Mouse (Mus musculus): ENCODE results near the gene Gm5767. TPM values are rescaled to one million over a fixed set of nuclear protein-coding genes. Genes with fewer than 3 reads are reported as not detected.

Gene Gm5767
- polyA plus RNA-seq, 3 experiments from 2014 or later: not detected

GRCm38 (mm10) chr16:8670041-8671035 is 10.2 kb upstream of the Gm5767 start:
- no peak for ATAC-seq

DNA sequence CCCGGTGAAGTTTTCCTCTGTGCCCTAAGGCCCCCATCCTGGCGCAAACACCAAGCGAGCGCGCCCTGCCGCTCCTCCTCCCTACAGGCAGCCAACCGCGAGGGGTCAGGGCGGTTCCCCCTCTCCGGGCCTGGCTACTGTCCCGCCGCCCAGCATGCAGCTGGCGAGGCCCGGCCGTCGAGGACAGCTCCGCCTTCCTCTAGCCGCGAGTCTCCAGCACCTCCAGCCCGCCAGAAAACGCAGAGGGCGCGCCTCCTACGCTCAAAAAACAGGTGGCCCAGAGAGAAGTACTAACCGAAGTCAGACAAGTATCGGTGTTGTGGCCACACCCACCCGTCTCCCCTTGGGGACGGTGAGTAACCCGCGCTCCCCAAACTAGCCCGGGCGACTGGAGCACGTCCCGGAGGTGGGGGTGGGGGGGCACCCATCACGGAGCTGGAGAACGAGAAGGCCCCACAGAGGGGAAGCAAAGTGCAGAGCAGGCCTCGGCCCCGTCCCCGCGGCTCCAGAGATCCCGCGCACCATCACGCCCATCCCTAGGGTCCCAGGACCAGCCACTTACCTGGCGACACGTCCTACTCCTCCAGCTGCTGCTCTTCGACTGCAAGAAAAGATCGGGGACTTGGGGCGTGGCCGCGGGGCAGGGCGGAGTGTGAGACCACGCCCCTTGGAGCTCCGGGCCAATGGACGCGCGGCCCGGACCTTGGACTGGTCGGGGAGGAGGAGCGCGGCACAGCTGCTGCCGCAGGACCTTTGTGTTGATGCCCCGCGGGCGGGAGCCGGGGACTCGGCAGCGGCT is 8.8 kb upstream of the Gm5767 start, which contains the start of gene Carhsp1:
Gene Carhsp1 (minus strand): TSS at position 605 of the 799 bp plus-strand sequence.
- ATAC-seq: peak; percentile 85

DNA sequence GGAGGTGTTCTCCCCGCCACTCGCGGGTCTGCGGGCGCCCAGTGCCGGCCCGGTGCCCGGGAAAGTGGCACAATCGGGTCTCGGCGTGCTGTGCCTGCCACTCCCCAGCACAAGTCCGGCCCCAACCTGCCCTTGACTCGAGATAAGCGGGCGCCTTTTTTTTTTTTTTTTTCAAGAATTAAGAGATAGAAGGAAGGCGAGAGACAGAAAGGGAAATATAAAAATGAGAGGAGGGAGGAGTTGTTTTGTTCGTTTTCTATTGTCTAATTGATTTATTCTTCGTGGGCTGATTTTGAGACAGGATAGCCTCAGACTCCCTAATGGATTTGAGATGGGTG is 8.3 kb upstream of the Gm5767 start:
- ATAC-seq: no peak

DNA sequence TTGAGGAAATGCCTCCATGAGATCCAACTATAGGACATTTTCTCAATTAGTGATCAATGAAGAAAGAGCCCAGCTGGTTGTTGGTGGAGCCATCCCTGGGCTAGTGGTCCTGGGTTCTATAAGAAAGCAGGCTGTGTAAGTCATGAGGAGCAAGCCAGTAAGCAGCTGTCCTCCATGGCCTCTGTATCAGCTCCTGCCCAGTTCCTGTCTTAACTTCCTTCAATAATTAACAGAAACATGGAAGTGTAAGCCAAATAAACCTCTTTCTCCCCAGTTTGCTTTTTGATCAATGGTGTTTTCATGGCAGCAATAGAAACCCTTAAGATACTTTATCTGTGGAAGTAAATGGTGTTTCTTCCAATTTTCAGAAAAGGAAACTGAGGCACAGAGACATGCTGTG is 7.8 kb upstream of the Gm5767 start:
- ATAC-seq: no peak

- no peak for ATAC-seq
Measured at GRCm38 (mm10) chr16:8673343-8673742, 7.2 kb upstream of the Gm5767 start.

DNA sequence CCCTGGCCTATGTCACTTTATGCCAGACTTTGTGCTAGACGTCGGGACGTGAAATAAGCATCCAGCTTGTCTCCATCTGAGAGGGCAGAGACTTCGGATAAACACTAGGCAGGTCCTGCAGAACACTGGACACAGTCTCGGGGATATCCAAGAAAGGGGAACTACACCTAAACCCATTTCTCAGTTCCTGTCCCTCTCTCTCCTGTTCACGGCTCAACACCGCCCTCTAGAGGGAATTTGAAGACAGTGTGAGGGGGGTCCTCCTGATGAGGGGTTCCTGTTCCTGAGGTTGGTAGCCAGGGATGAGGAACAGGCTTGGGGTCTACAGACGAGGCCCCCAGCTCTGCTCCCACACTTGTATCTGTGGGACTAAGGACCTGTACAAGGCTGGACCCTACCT is 6.4 kb upstream of the Gm5767 start:
- peak; percentile 27 for ATAC-seq

DNA sequence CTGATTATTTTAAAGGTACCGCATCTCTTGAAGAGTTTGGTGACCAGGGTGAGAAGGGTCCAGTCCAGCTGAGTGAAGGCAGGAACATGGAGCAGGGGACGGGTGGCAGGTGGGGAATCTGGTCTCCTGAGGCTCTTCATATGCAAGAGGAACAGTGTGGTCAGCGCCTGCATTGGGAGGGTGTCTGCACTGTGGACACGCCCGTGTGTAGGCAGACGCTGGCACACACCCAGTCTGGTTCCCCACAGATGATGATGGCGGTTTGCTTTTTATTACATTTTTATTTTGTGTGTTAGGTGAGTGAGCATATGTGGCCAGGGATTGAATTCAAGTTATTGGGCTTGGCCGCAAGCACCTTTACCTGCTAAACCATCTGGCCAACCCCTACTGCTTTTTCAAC is 5.0 kb upstream of the Gm5767 start:
- no peak for ATAC-seq

DNA sequence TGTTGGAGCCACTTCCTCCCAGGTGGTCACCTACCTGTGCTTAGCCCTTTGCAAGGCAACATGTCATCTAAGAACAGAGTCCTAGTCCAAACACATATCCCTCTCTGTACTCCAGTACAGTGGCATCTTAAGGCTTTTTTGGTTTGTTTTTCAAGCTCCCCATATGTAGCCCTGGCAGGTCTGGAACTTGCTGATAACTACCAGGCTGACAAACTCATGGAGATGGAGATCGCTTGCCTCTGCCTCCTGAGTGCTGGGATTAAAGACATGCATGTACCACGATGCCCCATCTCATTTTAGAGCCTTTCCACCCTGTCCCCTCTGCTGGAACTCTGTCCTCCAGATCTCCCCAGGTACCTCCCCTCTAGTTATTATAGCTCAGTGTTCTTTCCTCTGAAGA is 4.3 kb upstream of the Gm5767 start:
- no peak for ATAC-seq

- ATAC-seq: peak; percentile 23
Measured at GRCm38 (mm10) chr16:8676800-8677199, 3.8 kb upstream of the Gm5767 start.

DNA sequence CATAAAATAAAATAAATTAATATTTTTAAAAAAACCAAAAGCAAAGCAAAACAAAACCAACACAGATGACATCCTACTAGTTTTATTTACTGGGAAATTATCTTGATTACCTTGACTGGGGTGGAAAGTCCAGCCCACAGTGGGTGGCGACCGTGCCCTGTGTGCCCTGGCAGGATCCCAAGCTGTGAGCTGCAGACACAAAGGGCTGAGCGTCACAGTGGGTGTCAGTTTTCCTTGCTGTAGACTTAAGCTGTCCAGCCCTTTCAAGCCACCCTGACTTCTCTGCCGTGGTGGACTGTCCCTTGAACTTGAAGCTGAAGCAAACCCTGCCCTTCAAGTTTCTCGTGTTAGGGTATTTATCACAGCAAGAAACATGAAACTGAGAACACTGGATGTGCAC is 2.5 kb upstream of the Gm5767 start:
- no peak for ATAC-seq

DNA sequence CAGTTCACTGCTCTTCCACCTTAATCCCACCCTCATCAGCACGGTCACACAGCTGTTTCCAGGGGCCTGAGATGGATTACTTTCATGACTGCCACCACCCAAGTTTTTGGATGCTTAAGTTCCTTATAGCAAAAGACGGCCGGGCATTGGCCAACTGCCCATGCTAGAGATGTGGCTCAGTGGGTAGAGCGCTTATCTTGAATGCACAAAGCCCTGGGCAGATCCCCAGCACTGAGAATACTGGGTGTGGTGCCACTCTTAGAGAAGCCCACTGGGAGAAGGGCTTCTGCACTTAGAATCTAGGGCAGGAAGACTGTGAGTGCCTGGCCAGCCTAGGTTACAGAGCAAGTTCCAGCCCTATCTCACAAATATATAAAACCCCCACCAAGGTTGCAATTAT is 1.9 kb upstream of the Gm5767 start:
- ATAC-seq: no peak

DNA sequence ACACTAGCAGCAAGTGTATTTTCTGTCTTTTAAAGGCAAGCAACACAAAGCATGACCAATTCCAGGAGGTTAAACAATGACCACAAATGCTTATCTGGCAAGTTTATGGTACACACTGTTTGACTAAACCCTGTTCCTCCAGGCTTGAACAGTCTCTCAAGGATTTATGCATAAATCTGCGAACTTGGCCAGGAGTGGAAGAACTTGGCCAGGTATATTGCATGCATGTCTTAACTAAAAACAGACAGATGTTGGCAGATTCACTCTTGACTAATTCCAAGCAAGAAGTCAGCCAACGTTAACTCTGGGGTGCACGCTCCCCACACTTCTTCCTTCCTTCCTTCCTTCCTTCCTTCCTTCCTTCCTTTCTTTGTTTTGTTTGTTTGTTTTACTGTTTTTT is 790 bp upstream of the Gm5767 start:
- no peak for ATAC-seq

DNA sequence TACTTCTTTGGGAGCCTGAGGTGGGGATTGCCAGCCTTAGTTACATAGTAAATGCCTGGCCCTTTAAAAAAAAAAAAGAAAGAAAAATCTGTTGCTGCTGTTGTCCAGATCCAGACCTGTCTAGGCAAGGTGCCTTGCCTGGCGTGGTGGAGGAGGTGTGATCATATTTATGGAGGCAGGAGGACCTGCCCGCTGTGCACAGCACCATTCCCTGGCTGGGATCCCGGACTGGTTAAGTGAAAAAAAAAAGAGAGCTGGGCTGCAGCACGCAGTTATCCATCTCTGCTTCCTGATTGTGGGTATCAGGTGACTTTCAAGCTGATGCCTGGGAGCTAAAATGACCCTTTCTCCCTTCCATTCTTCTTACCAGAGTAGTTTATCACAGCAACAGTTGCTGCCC is 4.5 kb downstream of the Gm5767 start:
- no peak for ATAC-seq

DNA sequence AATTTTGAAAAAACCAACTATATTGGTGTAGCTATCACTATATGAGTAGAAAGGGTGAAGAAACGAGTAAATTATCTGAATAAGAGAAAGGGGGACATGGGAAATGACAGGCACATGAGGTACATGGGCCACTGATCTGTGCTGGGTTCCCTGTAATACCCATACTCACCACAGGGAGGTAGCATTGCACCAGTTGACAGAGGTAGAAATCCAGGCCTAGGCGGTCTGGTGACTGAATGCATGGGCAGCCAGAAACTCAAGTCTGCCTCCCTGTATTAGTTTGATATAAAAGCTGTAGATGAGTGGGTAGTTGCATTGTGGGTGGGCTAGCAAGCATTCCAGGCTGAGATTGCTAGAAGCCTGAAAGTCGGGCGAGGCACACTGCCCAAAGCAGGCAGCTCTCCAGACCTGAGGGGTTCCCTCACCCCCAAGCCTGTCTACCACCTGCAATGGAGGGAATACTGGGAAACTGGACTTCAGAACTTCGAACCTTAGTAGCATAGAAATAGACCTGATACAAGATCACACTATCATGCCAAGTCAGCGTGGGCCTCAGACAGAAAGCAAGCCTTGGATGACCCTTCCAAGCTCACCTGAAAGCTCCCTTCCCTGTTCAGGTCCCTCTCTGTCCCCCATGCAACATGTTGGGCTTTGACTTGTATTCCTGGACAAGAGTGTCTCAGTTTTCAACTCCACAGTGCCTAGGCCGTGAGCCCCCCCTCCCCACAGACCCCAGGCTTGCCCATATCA is 5.7 kb downstream of the Gm5767 start:
- ATAC-seq: peak; percentile 81

GRCm38 (mm10) chr16:8686871-8687535 is 6.4 kb downstream of the Gm5767 start:
- ATAC-seq: no peak

DNA sequence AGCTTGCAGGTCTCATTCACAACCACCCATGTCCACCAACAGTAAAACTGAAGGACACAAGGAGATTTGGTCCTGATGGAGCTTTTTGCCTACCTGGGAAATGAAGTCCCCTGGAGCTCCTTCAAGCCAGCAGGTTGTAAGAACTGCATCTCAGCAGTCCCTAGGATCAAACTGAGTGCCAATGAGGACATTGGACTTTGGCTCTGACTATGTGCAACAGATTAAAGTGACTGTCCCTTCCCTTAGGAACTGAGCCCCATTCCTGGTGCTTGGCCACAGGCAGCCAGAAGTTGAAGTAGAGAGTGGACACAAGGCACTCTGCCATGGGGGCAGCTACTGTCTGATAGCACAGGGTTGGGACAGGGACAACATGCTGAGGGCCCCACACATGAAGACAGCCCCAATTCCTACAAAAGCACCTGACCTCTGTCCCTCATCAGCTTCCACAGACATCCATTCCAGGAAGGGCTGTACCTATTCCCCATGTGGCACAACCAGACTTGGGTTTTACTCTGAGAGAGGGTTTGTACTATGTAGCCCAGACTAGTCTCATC is 7.1 kb downstream of the Gm5767 start:
- ATAC-seq: no peak

DNA sequence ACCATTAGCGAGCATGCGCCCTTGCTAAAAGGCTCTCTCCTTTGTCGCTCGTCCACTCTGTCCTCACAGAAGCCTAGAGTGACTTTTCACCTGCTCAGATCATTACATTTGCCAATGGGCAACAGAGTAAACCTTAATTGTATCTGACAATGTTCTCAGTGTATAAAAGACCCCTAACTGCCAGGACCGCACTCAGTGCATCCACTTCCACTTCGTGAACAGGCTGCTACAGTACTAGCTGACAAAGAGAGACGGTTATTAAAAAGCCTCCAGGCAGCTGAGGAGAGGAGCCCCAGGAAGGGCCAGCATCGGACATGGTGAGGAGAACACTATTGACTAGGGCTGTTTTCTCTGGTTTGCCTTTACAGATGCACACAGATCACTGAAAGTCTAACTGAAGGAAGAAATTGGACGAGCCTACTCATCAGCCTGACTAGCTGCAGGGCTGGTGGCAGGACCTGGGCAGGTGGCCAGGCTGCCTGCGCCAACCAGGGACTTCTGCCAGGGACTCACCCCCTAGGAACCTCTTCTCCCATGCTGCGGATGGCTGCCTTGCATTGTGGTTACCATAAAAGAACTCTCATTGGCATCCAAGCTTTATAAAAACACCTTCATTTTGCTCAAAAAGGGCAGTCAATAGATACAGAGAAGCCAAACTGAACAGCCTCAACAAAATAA is 9.5 kb downstream of the Gm5767 start:
- no peak for ATAC-seq

DNA sequence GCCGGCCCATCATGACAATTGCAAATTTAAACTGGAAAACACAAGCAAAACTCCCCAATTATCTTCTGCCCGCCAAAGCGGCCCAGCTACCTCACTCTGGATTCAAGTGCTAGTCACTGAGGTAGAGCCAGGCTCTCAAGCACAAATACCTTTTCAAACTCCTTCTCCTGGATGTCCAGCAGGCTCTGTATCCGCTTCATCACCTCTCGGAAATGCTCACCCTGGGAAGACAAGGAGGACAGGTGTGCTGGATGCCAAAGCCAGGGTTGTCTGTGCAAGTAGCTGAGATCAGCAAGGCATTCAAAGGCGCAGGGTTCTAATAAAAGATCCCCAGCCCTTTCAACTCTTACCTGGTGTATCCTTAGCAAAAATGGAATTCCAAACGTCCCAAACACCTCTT is 10.6 kb downstream of the Gm5767 start:
- no peak for ATAC-seq

DNA sequence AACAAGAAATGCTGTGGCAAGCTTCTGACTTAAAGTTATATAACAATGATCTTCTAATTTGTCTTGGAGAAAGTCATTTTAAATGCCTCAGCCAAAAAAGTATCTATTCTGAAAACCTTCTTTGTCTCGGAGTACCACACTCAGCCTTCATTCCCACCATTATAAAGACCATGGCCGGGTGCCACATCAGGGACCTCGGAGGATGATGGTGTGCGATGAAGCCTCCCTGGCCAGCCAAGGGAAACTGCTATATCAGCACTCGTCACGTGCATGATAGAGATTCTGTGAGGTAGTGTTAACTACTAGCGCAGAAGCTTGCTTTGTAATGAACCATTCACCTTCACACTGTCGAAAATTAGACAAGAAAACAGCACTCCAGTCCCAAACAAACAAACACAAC is 19.0 kb downstream of the Gm5767 start:
- no peak for ATAC-seq

- no peak for ATAC-seq
Measured at GRCm38 (mm10) chr16:8700586-8700985, 20.0 kb downstream of the Gm5767 start.

GRCm38 (mm10) chr16:8711998-8712397 is 31.4 kb downstream of the Gm5767 start:
- no peak for ATAC-seq

GRCm38 (mm10) chr16:8714851-8715250 is 34.3 kb downstream of the Gm5767 start:
- ATAC-seq: no peak
